Mouse (Mus musculus): ENCODE measurements around the gene Gm9780.
"Not testable (repeated sequence)": the region's sequence is repeated elsewhere in the genome, so short reads cannot be mapped to it uniquely, and the experiment has no call there.

DNA sequence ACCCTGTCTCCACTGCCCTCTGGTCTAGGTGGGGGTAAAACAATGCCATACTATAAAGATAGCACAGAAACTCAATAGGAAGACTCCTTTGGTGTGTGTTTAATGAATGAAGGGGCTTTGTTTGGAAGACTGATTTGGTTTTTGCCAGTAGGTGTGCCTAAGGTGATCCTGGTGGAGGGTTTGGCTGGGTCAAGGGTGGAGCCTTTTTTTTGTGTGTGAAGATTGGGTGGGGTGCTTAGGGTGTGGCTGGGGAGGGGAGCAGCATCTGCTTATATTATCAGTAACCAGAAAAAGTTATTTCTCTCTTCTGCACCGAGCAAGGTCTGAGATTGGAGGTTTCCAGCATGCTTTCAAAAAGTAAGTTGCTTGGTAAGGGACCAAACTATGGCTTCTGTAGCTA, 39.5 kb upstream of the Gm9780 start, which contains the start of gene Cphx3:
- TF ChIP-seq CTCF (conservative IDR thresholded peaks at IDR 0.05; ENCODE audit: low read length); POU5F1 (IDR thresholded peaks at IDR 0.05; ENCODE audit: borderline replicate concordance, low read length): not testable (repeated sequence)

Measured in E14TG2a.4 (cell line).